Mouse (Mus musculus): Measurements from ENCODE around the gene Ppm1g. TPM values are rescaled to one million over a fixed set of nuclear protein-coding genes. Genes with fewer than 3 reads are reported as not detected.

The Ppm1g gene
- total RNA-seq, 1 experiment from 2014 or later = 271 TPM

Other genes with a start within 250 kb of the Ppm1g start
- gene Atraid, start 172.4 kb downstream of the Ppm1g start, total RNA-seq (2017) = 49.7 and 66.4 TPM in 2 replicates
- gene Slc5a6, start 171.8 kb downstream of the Ppm1g start, total RNA-seq (2017) = 4.5 and 5.3 TPM in 2 replicates
- 56.5 and 59.6 TPM in 2 replicates for gene Cad, start 165.9 kb downstream of the Ppm1g start, total RNA-seq (2017)
- gene Dnajc5g, start 114.4 kb downstream of the Ppm1g start, total RNA-seq (2017) = not detected in 2 replicates
- not detected in 2 replicates for gene Slc30a3, start 112.5 kb downstream of the Ppm1g start, total RNA-seq (2017)
- gene Trim54, start 104.0 kb downstream of the Ppm1g start, total RNA-seq (2017) = not detected in 2 replicates
- gene Ucn, start 81.9 kb downstream of the Ppm1g start, total RNA-seq (2017) = not detected in 2 replicates
- 22.0 TPM in 2 replicates for gene Mpv17, start 66.4 kb downstream of the Ppm1g start, total RNA-seq (2017)
- gene Gm29609, start 40.8 kb downstream of the Ppm1g start, total RNA-seq (2017) = 2.5 TPM in 1 of 2 replicates, not detected in the other
- 55.5 and 83.8 TPM in 2 replicates for gene Gtf3c2, start 40.5 kb downstream of the Ppm1g start, total RNA-seq (2017)
- 38.3 and 46.8 TPM in 2 replicates for gene Snx17, start 27.5 kb downstream of the Ppm1g start, total RNA-seq (2017)
- 32.4 and 39.6 TPM in 2 replicates for gene Eif2b4, start 27.3 kb downstream of the Ppm1g start, total RNA-seq (2017)
- 5.8 and 6.5 TPM in 2 replicates for gene Zfp513, start 18.4 kb downstream of the Ppm1g start, total RNA-seq (2017)
- gene Nrbp1, start 20.2 kb upstream of the Ppm1g start, total RNA-seq (2017) = 84.4 and 94.5 TPM in 2 replicates
- gene Gm9970, start 20.5 kb upstream of the Ppm1g start, total RNA-seq (2017) = not detected in 2 replicates
- gene Krtcap3, start 31.0 kb upstream of the Ppm1g start, total RNA-seq (2017) = 0.78 and 4.4 TPM in 2 replicates
- gene Ift172, start 70.4 kb upstream of the Ppm1g start, total RNA-seq (2017) = 32.7 and 48.5 TPM in 2 replicates
- 1.5 TPM in 1 of 2 replicates, not detected in the other for gene Fndc4, start 75.4 kb upstream of the Ppm1g start, total RNA-seq (2017)
- gene Gckr, start 76.8 kb upstream of the Ppm1g start, total RNA-seq (2017) = not detected in 2 replicates
- gene Zfp512, start 231.7 kb upstream of the Ppm1g start, total RNA-seq (2017) = 32.1 and 52.6 TPM in 2 replicates